Mouse (Mus musculus): ENCODE measurements around the gene Hsd17b1.

- TF ChIP-seq CHD2 (IDR thresholded peaks at IDR 0.05; ENCODE audit: low read depth, low read length), result no peak
- TF ChIP-seq HCFC1 (IDR thresholded peaks at IDR 0.05; ENCODE audit: borderline replicate concordance, insufficient read depth, low read length), result no peak
- no peak for TF ChIP-seq MAFK (IDR thresholded peaks at IDR 0.05; ENCODE audit: insufficient read depth, low read depth, low read length)
Measured at GRCm38 (mm10) chr11:101069391-101070188, 8.6 kb upstream of the Hsd17b1 start, which contains the start of gene Naglu.

Measured in ES-E14 (cell line).